Mouse (Mus musculus): ENCODE results near the gene Lrch1.

GRCm38 (mm10) chr14:74990504-74990903, 42.8 kb upstream of the Lrch1 start:
- no peak for TF ChIP-seq NELFE (IDR thresholded peaks at IDR 0.05; ENCODE audit: low read depth, low read length)
- no peak for TF ChIP-seq CHD2 (IDR thresholded peaks at IDR 0.05; ENCODE audit: low read length)
- TF ChIP-seq EP300 (IDR thresholded peaks at IDR 0.05; ENCODE audit: low read depth in 1 of 2, low read length in 2 of 2), result no peak
- no peak for TF ChIP-seq CHD1 (IDR thresholded peaks at IDR 0.05; ENCODE audit: low read depth, low read length)
- no peak for TF ChIP-seq SIN3A (IDR thresholded peaks at IDR 0.05; ENCODE audit: low read length)
- peak; percentile 38 to 84 (median 51) for TF ChIP-seq CTCF (IDR thresholded peaks at IDR 0.05 in 2 of 3, conservative IDR thresholded peaks at IDR 0.05 in 1 of 3; ENCODE audit: control insufficient read depth in 1 of 3, insufficient read depth in 1 of 3, low read depth in 2 of 3, low read length in 3 of 3, poor library complexity in 1 of 3, severe bottlenecking in 1 of 3)
- TF ChIP-seq SMC3 (IDR thresholded peaks at IDR 0.05; ENCODE audit: low read depth, low read length), result peak; percentile 84
- TF ChIP-seq TBP (IDR thresholded peaks at IDR 0.05; ENCODE audit: low read depth, low read length), result no peak
- TF ChIP-seq MAX (IDR thresholded peaks at IDR 0.05; ENCODE audit: low read length), result no peak
- TF ChIP-seq USF1 (IDR thresholded peaks at IDR 0.05; ENCODE audit: low read depth, low read length), result no peak
- TF ChIP-seq ELF1 (IDR thresholded peaks at IDR 0.05; ENCODE audit: low read depth, low read length), result no peak
- no peak for TF ChIP-seq GABPA (IDR thresholded peaks at IDR 0.05; ENCODE audit: low read depth, low read length)
- TF ChIP-seq MEF2A (IDR thresholded peaks at IDR 0.05; ENCODE audit: extremely low read depth, insufficient replicate concordance, low read depth, low read length, poor library complexity, severe bottlenecking), result no peak
